Mouse (Mus musculus) embryo, embryonic 11.5 days (tissue): Measurements from ENCODE around the gene Mpv17.
A peak's percentile ranks its signal among the peaks of the same experiment; 100 is the strongest.

Experiments
- DNase-seq: peaks from one replicate; pipeline ENCODE4 v3.0.0-alpha.2; 2012; ENCODE audit warnings: low read depth, low spot score

Mpv17 gene

GRCm38 (mm10) chr5:31154152-31154553, at the start of gene Mpv17:
Mpv17 (minus strand) TSS chr5:31154251.
- DNase-seq = peak; percentile 74

GRCm38 (mm10) chr5:31202933-31203332, 48.9 kb upstream of the Mpv17 start:
- no peak for DNase-seq

- peak; percentile 93 for DNase-seq
Observed at GRCm38 (mm10) chr5:31201742-31202590, 47.9 kb upstream of the Mpv17 start, which contains the start of gene Zfp513. Zfp513 (minus strand) TSS chr5:31202303.

- DNase-seq = no peak
Observed at GRCm38 (mm10) chr5:31201042-31201741, 47.1 kb upstream of the Mpv17 start.

GRCm38 (mm10) chr5:31200327-31200768, 46.3 kb upstream of the Mpv17 start:
- DNase-seq = no peak

GRCm38 (mm10) chr5:31199893-31200292, 45.8 kb upstream of the Mpv17 start:
- no peak for DNase-seq

GRCm38 (mm10) chr5:31199321-31199892, 45.4 kb upstream of the Mpv17 start:
- DNase-seq = no peak

- no peak for DNase-seq
Observed at GRCm38 (mm10) chr5:31198616-31199320, 44.7 kb upstream of the Mpv17 start.

GRCm38 (mm10) chr5:31198170-31198569, 44.1 kb upstream of the Mpv17 start:
- DNase-seq = no peak

GRCm38 (mm10) chr5:31197072-31197471, 43.0 kb upstream of the Mpv17 start:
- DNase-seq = no peak

- no peak for DNase-seq
Observed at GRCm38 (mm10) chr5:31196207-31196606, 42.2 kb upstream of the Mpv17 start.

GRCm38 (mm10) chr5:31195671-31196070, 41.6 kb upstream of the Mpv17 start:
- DNase-seq = no peak

- DNase-seq = no peak
Observed at GRCm38 (mm10) chr5:31194486-31195485, 40.7 kb upstream of the Mpv17 start.

GRCm38 (mm10) chr5:31193631-31194281, 39.7 kb upstream of the Mpv17 start:
- DNase-seq = no peak

- peak; percentile 96 for DNase-seq
Observed at GRCm38 (mm10) chr5:31192939-31193630, 39.0 kb upstream of the Mpv17 start, which contains the start of the genes Snx17 and Eif2b4. Snx17 (plus strand) TSS chr5:31193227. Eif2b4 (minus strand) TSS chr5:31193430.

- peak; percentile 46 for DNase-seq
Observed at GRCm38 (mm10) chr5:31192045-31192938, 38.2 kb upstream of the Mpv17 start.

- DNase-seq = no peak
Observed at GRCm38 (mm10) chr5:31190201-31190600, 36.1 kb upstream of the Mpv17 start.

GRCm38 (mm10) chr5:31188223-31188840, 34.3 kb upstream of the Mpv17 start:
- no peak for DNase-seq
